Mouse (Mus musculus) brain, adult 2 months (tissue): ENCODE measurements at regions not wholly inside any gene's neighbourhood (a gene's known extent, or its start where the extent isn't known, plus 50 kb on each side); places are given as distances from the start of the nearest gene placed in this dataset.
"Not testable (repeated sequence)": the region's sequence is repeated elsewhere in the genome, so short reads cannot be mapped to it uniquely, and the experiment has no call there.

Experiments
- DNase-seq: peaks from one replicate; pipeline ENCODE4 v3.0.0; 2011; ENCODE audit warnings: low read depth, low spot score

DNA sequence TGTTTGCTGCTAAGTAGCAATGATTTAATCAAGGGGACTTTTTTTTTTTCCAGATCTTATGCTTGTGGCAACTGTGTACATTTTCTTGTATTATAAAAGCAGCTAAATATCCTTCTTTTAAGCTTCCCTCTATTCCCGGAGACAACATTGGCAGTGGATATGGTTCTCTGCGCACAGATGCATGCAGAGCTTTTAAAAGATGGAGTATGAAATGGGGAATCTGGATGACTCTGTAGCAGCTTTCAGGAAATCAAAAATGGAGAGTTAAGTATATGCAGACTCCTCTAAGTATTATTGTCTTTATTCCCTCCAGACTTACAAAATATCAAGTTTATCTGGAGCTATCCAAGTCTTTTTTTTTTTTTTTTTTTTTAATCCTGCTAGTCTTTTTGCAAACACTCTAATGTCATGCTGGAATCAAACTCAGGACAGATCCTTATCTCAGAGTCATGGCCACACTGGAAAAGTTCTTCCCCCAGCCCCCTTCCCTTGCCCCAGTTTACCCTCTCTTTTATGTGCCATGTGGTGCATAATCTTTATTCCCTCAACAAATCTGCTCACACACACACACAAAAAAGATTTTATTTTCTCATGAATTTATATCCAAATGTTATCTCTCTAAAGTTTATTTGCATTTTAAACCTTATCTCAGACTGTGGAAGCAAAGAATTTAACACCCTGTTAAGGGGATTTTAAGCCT is 1080.3 kb upstream of the Cdh6 start:
- DNase-seq: peak; percentile 16

GRCm38 (mm10) chr15:14251773-14252172 is 1078.3 kb upstream of the Cdh6 start:
- no peak for DNase-seq

DNA sequence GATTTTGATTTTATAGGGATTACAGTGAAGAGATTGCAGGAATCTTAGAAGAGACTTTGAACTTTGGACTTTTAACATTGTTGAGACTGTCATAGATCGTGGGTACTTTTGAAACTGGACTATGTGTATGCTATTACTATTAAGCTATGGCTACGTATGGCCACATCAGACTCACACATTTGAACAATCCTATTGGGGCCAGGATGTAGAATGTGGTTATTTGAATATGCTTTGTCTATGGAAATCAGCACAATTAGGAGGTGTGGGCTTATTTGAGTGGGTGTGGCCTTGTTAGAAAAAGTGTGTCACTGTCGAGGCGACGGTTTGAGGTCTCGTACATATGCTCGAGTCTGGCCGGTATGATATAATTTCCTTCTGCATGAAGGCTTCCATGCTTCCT is 1041.8 kb upstream of the Cdh6 start:
- DNase-seq: no peak

- peak; percentile 2 for DNase-seq
Observed at GRCm38 (mm10) chr15:14214726-14215125, 1041.3 kb upstream of the Cdh6 start.

DNA sequence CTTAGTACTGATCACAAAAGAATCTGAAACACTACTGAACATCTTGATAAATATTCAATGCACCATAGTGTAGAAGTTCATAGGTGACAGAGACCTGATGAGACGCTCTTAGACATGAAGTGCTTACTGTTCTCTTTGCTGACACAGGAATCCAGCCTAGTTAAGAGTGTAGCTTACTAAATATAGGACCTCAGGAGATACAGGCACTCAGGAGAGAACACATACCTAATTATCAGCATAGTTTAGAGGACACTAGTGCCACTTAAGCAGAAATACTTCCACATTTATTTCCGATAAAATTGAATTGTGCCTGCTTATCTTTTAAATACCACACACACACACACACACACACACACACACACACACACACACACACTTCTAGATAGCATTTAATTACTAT is 1004.0 kb upstream of the Cdh6 start:
- no peak for DNase-seq

GRCm38 (mm10) chr15:14137402-14137801 is 963.9 kb upstream of the Cdh6 start:
- no peak for DNase-seq

DNA sequence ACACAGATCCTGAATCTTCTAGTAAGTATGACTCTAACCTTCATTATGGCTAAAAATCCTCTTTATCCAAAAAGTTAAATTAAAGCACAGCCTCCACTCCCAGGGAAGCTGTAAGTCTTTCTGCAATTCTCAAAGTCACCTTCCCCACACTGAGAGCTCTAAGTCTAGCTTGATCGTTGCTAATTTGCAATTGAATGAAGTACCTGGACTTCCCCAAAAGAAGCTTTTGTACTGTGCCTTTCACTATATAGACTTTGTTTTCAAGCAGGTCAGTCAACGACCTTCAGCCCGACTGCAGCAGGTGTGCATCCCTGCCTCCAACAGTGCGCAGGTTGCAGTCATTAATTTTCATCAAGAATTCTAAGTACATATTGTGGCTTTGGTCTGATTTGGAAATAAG is 950.4 kb upstream of the Cdh6 start:
- DNase-seq: no peak

DNA sequence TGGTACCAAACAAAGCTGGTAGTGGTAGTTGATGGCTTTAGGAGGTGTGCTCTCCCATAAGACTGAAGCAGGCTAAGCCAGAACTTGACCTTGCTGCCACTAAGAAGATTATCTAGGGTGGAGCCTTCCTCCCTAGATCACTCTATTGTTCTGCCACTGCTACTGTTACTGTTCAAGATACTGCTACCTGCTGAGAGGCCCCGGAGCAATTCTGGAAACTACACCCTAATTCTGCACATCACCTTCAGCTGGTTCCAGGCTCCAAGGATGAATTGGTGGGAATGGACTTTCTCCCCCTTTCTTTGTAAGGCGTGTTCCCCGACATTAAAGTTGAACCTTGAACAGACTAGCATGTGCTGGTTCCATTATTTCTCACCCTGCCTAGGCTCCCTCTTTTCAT is 944.8 kb upstream of the Cdh6 start:
- DNase-seq: not testable (repeated sequence)

GRCm38 (mm10) chr15:14101757-14102156 is 928.3 kb upstream of the Cdh6 start:
- no peak for DNase-seq

- DNase-seq: peak; percentile 47
Observed at GRCm38 (mm10) chr15:14051872-14052271, 878.4 kb upstream of the Cdh6 start.
